Mouse (Mus musculus) ES-E14 (cell line): Measurements from ENCODE around the gene Gm21983. TPM values are rescaled to one million over a fixed set of nuclear protein-coding genes. Genes with fewer than 3 reads are reported as not detected.

Experiments
- DNase-seq: peaks from one replicate; pipeline ENCODE4 v3.0.0-alpha.2; 2013; ENCODE audit warnings: low read depth, low spot score
- H3K27ac ChIP-seq: 2 replicates; pipeline ENCODE4 v1.5.1; 2012; ENCODE audit warnings: low read depth, mild to moderate bottlenecking, low read length, moderate library complexity, mixed read lengths; ENCODE audit not compliant: poor library complexity, insufficient read depth, severe bottlenecking
- H3K36me3 ChIP-seq: 2 replicates; pipeline ENCODE4 v1.6.1; 2012; ENCODE audit warnings: mild to moderate bottlenecking, low read length, moderate library complexity, mixed read lengths; ENCODE audit not compliant: control insufficient read depth, poor library complexity, insufficient read depth, severe bottlenecking
- H3K4me1 ChIP-seq, 2 experiments: fragments of 150-350 bp in 1 of 2; sonication (generic) in 1 of 2; 2 replicates each; pipeline ENCODE4 v1.6.1; 2012; ENCODE audit warnings: low read length in 2 of 2, mild to moderate bottlenecking in 1 of 2, mixed read lengths in 1 of 2; ENCODE audit not compliant: control insufficient read depth in 2 of 2, insufficient read depth in 2 of 2, poor library complexity in 1 of 2
- H3K4me3 ChIP-seq, 2 experiments: fragments of 150-350 bp in 1 of 2; sonication (generic) in 1 of 2; 2 replicates each; pipeline ENCODE4 v1.5.1; 2012; ENCODE audit warnings: low read length in 2 of 2, low read depth in 1 of 2, mild to moderate bottlenecking in 1 of 2, mixed read lengths in 1 of 2; ENCODE audit not compliant: insufficient read depth in 1 of 2, poor library complexity in 1 of 2, severe bottlenecking in 1 of 2
- H3K9ac ChIP-seq: 2 replicates; pipeline ENCODE4 v1.6.1; 2012; ENCODE audit warnings: low read depth, mild to moderate bottlenecking, low read length, mixed read lengths; ENCODE audit not compliant: poor library complexity, insufficient read depth, severe bottlenecking
- H3K9me3 ChIP-seq: fragments of 150-350 bp; sonication (generic); 2 replicates; pipeline ENCODE4 v1.6.1; 2012; ENCODE audit warnings: low read depth, mild to moderate bottlenecking, low read length; ENCODE audit not compliant: control insufficient read depth, insufficient read depth
- CHD2 ChIP-seq: IDR thresholded peaks from 2 replicates; pipeline ENCODE4 v1.6.1; 2014; ENCODE audit warnings: mild to moderate bottlenecking, low read depth, low read length, inconsistent platforms
- HCFC1 ChIP-seq: IDR thresholded peaks from 2 replicates; pipeline ENCODE4 v1.6.1; 2012; ENCODE audit warnings: low read length, inconsistent platforms, borderline replicate concordance; ENCODE audit not compliant: insufficient read depth
- MAFK ChIP-seq: IDR thresholded peaks from 2 replicates; pipeline ENCODE4 v1.6.1; 2014; ENCODE audit warnings: mild to moderate bottlenecking, low read depth, low read length, inconsistent platforms; ENCODE audit not compliant: insufficient read depth
- ZC3H11A ChIP-seq: IDR thresholded peaks from 2 replicates; pipeline ENCODE4 v1.6.1; 2012; ENCODE audit warnings: low read depth, mild to moderate bottlenecking, inconsistent platforms, low read length, borderline replicate concordance
- ZNF384 ChIP-seq: IDR thresholded peaks from 2 replicates; pipeline ENCODE4 v1.6.1; 2012; ENCODE audit warnings: low read depth, low read length, inconsistent platforms
- in situ Hi-C, 2 experiments: fragments of 600-800 bp; cut with MboI; formaldehyde crosslinking; loops; one replicate each; pipeline ENCODE4 v1.15.1; 2025; ENCODE audit warnings: low sequenced_read_pairs in 2 of 2, inconsistent platforms in 1 of 2; ENCODE audit not compliant: unreplicated experiment in 2 of 2
- total RNA-seq: library from RNA; depleted of rRNA; stranded (reverse); fragments of 300-350 nt; gene quantifications from 2 replicates; pipeline ENCODE4 v1.2.3, GENCODE M21; 2012

Gene Gm21983
- total RNA-seq, 1 experiment: not detected

- DNase-seq: no peak
- no peak overlapping the region for H3K4me3 ChIP-seq
- H3K27ac ChIP-seq: no peak overlapping the region
- H3K9me3 ChIP-seq: no peaks in the 10 kb centered on the region
- H3K4me1 ChIP-seq: peaks cover 4 to 23% of the 10 kb centered on the region in 2 experiments; a peak in 3 of 4 replicates
- no peak overlapping the region for H3K9ac ChIP-seq
- in situ Hi-C loops: no loop called here
- TF ChIP-seq ZC3H11A: no peak
- no peak for TF ChIP-seq ZNF384
- TF ChIP-seq CHD2: no peak
- no peak for TF ChIP-seq HCFC1
- no peak for TF ChIP-seq MAFK
- peaks cover 9% of the 10 kb centered on the region for H3K36me3 ChIP-seq
These were observed 9.9 kb downstream of the Gm21983 start for GRCm38 (mm10) chr7:27170981-27171380.

- Histone ChIP-seq H3K9ac (no peak overlapping the region), H3K27ac (no peak overlapping the region), H3K36me3 (peaks cover 7% of the 10 kb centered on the region), H3K9me3 (no peaks in the 10 kb centered on the region), H3K4me3 (no peak overlapping the region), H3K4me1 (peaks cover 3 to 16% of the 10 kb centered on the region in 2 experiments; a peak in 3 of 4 replicates)
- no peak for DNase-seq
- TF ChIP-seq ZC3H11A (no peak), MAFK (no peak), HCFC1 (no peak), CHD2 (no peak), ZNF384 (no peak)
- in situ Hi-C loops: no loop called here
These were observed 12.5 kb downstream of the Gm21983 start for GRCm38 (mm10) chr7:27168371-27168770.

GRCm38 (mm10) chr7:27167475-27168094, 13.3 kb downstream of the Gm21983 start:
- Histone ChIP-seq H3K36me3 (peaks cover 7% of the 10 kb centered on the region), H3K4me1 (peaks cover 3 to 13% of the 10 kb centered on the region in 2 experiments; a peak in 3 of 4 replicates), H3K9ac (no peak overlapping the region), H3K9me3 (no peaks in the 10 kb centered on the region), H3K4me3 (peak overlapping the region; percentile 72 to 87; a peak in 3 of 4 replicates), H3K27ac (peak overlapping the region; percentile 7; the same call in 1 of the 2 replicates)
- in situ Hi-C loops: no loop called here
- no peak for DNase-seq
- no peak for TF ChIP-seq MAFK
- TF ChIP-seq ZC3H11A: no peak
- TF ChIP-seq CHD2: no peak
- TF ChIP-seq ZNF384: no peak
- no peak for TF ChIP-seq HCFC1

GRCm38 (mm10) chr7:27166614-27167474, 14.0 kb downstream of the Gm21983 start, which contains the start of gene Egln2:
Egln2 (minus strand) TSS chr7:27166802.
- Histone ChIP-seq H3K27ac (peak within 1 kb of the TSS; percentile 95), H3K9ac (peak within 1 kb of the TSS; percentile 95), H3K4me3 (peak within 1 kb of the TSS; percentile 72 to 87), H3K4me1 (peaks cover 3 to 13% of the 10 kb centered on the region in 2 experiments; a peak in 3 of 4 replicates), H3K36me3 (peaks cover 5% of the 10 kb centered on the region), H3K9me3 (no peaks in the 10 kb centered on the region)
- TF ChIP-seq MAFK: 0 out of 2 replicates have a peak, but pooled peaks have one; percentile 33
- TF ChIP-seq CHD2: no peak
- TF ChIP-seq ZC3H11A: no peak
- 0 out of 2 replicates have a peak, but pooled peaks have one; percentile 50 for TF ChIP-seq ZNF384
- TF ChIP-seq HCFC1: no peak
- DNase-seq: peak; percentile 86
- in situ Hi-C loops: no loop called here
